Comparison of ENCODE assay signal across 9 mouse cellular contexts in the genomic region with DNA sequence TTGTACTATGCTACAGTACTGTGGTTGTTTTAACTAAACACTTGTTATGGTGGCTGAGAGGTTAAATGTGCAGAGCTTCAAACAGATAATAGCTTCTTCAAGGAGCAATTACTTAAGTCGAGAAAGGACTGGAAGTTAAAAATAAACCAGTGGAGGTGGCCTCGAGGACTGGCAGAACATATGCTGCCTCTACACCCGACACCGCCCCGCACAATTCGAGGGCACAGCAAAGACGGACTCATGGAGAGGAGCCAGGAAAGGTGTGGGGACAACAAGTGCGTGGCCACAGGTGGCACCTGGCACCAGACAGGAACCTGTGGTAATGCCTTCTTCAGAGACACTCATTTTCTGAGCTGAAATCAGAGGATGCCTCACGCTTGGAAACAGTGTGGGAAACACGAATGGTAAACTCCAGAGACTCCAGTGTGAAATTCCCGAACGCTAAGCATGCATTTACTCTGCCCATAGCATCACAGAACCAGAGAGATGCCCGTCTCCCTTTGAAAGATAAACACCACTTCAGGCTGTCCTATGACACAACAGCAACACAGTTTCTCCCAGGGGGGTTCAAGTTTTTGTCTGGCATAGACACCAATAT.
DNase-seq lines count a peak whose midpoint lies in the region; ATAC-seq lines count a peak whose summit lies in the region.
"Had no signal": no experiment of that assay in that cellular context is flagged by ENCODE, and none has a peak within 500 bp of the region (broad histone marks: within the 10 kb centered on the region; RNA-seq: fewer than 3 reads in every experiment).

No protein-coding gene starts in this region.

- DNase-seq in frontal cortex, postnatal 25 days (ENCODE audit: low spot score in 2 of 2) = no peak
- peak; percentile 29 to 34 for DNase-seq in right cerebral cortex, adult 2 months (ENCODE audit: low spot score in 2 of 2)
- no peak for DNase-seq in right cerebral cortex, postnatal 4 days
- DNase-seq in kidney, postnatal 4 days = peak; percentile 7 to 47
- DNase-seq in c-Kit-positive CD71-positive TER-119-positive erythroid progenitor cells, embryonic 14.5 days (ENCODE audit: low spot score) = no peak
- DNase-seq in cerebellum, adult 18-20 months = no peak
- DNase-seq in adrenal gland, postnatal 4 days (ENCODE audit: low spot score in 2 of 2) = no peak
- DNase-seq: B cell, adult 2 months had no signal

- ATAC-seq in frontal cortex, adult (ENCODE audit: low TSS enrichment) = peak; percentile 65

Comparison
In these comparisons a context has a peak if more than half of its experiments do, and no peak if none do; other contexts are left out.
1. DNase-seq: peak in right cerebral cortex, adult 2 months (2 of 2) and kidney, postnatal 4 days (2 of 2); none in frontal cortex, postnatal 25 days (0 of 2), right cerebral cortex, postnatal 4 days (single experiment), c-Kit-positive CD71-positive TER-119-positive erythroid progenitor cells, embryonic 14.5 days (single experiment), cerebellum, adult 18-20 months (0 of 2) and adrenal gland, postnatal 4 days (0 of 2).